Mouse (Mus musculus) forebrain, embryonic 11.5 days (tissue): ENCODE measurements around the gene Slc35b4. TPM values are rescaled to one million over a fixed set of nuclear protein-coding genes. Genes with fewer than 3 reads are reported as not detected.

ENCODE experiments used
- ATAC-seq: fragments of 200-750 bp; cut with Nextera tagmentation; replicated peaks from 2 replicates; pipeline ENCODE4 v1.8.0; 2017; ENCODE audit warnings: moderate TSS enrichment; ENCODE audit not compliant: low FRiP score
- DNase-seq: peaks from one replicate; pipeline ENCODE4 v3.0.0-alpha.2; 2017; ENCODE audit warnings: low spot score
- H3K27ac ChIP-seq: fragments of 300-500 bp; sonication (generic); 2 replicates; pipeline ENCODE4 v1.5.1; 2014; ENCODE audit warnings: low read depth, low read length
- H3K27me3 ChIP-seq: fragments of 300-500 bp; sonication (generic); 2 replicates; pipeline ENCODE4 v1.6.1; 2014; ENCODE audit warnings: mild to moderate bottlenecking, low read length, mixed read lengths; ENCODE audit not compliant: control insufficient read depth, insufficient read depth
- H3K36me3 ChIP-seq: fragments of 300-500 bp; sonication (generic); 2 replicates; pipeline ENCODE4 v1.6.1; 2014; ENCODE audit warnings: mild to moderate bottlenecking, low read length, moderate library complexity, mixed read lengths; ENCODE audit not compliant: control insufficient read depth, insufficient read depth
- H3K4me1 ChIP-seq: fragments of 300-500 bp; sonication (generic); replicated peaks from 2 replicates; pipeline ENCODE4 v1.6.1; 2014; ENCODE audit warnings: low read length, mixed read lengths; ENCODE audit not compliant: control insufficient read depth, insufficient read depth
- H3K4me2 ChIP-seq: fragments of 300-500 bp; sonication (generic); 2 replicates; pipeline ENCODE4 v1.6.1; 2014; ENCODE audit warnings: low read depth, mild to moderate bottlenecking, low read length, moderate library complexity, mixed read lengths; ENCODE audit not compliant: severe bottlenecking
- H3K4me3 ChIP-seq: fragments of 300-500 bp; sonication (generic); 2 replicates; pipeline ENCODE4 v1.5.1; 2014; ENCODE audit warnings: low read depth, low read length
- H3K9ac ChIP-seq: fragments of 300-500 bp; sonication (generic); 2 replicates; pipeline ENCODE4 v1.6.1; 2014; ENCODE audit warnings: low read length
- H3K9me3 ChIP-seq: fragments of 300-500 bp; sonication (generic); 2 replicates; pipeline ENCODE4 v1.6.1; 2016; ENCODE audit warnings: low read length, mixed read lengths; ENCODE audit not compliant: control insufficient read depth
- WGBS: fragments of 180-500 bp; shearing (Covaris S2); extraction: QIAGEN DNeasy Blood & Tissue Kit; methylation state at CpG from one replicate; pipeline ENCODE4 v1.1.7; 2014; 5-methylcytosine and 5-hydroxymethylcytosine counted together
- polyA plus RNA-seq: library from polyadenylated mRNA; unstranded; fragments of >200 nt; fragmentation: Nextera tagmentation; extraction: Ambion mirVana; gene quantifications from 2 replicates; pipeline ENCODE4 v1.2.1, GENCODE M21; 2014

The Slc35b4 gene
- polyA plus RNA-seq, 1 experiment from 2014 or later: 49.6 TPM

DNA sequence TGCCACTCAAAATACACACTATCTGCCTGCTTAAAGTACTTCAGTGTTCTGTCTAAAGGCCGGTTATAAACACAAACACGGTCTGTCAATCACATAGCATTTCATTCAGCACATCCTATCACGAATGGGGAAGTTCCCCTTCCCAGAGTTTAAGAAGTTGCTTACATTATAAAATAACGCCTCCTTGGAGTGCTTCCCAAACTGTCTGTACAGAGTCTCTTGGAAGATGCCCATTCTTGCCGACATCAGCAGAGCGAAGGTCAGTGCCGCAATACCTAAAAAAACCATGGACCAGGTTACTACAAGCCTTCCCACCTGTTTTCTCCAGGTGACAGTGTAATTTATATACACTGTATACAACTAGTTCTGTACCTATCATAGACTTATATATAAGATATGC, 15.4 kb downstream of the Slc35b4 start:
- Histone ChIP-seq H3K27me3 (no peaks in the 10 kb centered on the region), H3K4me2 (no peak overlapping the region), H3K27ac (no peak overlapping the region), H3K4me1 (no peaks in the 10 kb centered on the region), H3K9ac (no peak overlapping the region), H3K4me3 (no peak overlapping the region), H3K9me3 (no peaks in the 10 kb centered on the region), H3K36me3 (no peaks in the 10 kb centered on the region; the same call in none of the 2 replicates)
- DNase-seq (no peak), ATAC-seq (no peak)
- 94% methylated on average over 7 of the region's 7 CpGs for WGBS

- Histone ChIP-seq H3K4me2 (no peak overlapping the region), H3K27me3 (no peaks in the 10 kb centered on the region), H3K36me3 (no peaks in the 10 kb centered on the region; the same call in none of the 2 replicates), H3K27ac (no peak overlapping the region), H3K4me3 (no peak overlapping the region), H3K4me1 (no peaks in the 10 kb centered on the region), H3K9me3 (no peaks in the 10 kb centered on the region), H3K9ac (no peak overlapping the region)
- no peak for DNase-seq
- no peak for ATAC-seq
- 97% methylated on average over 7 of the region's 7 CpGs for WGBS
Observed at GRCm38 (mm10) chr6:34160816-34161310, 16.0 kb downstream of the Slc35b4 start.

DNA sequence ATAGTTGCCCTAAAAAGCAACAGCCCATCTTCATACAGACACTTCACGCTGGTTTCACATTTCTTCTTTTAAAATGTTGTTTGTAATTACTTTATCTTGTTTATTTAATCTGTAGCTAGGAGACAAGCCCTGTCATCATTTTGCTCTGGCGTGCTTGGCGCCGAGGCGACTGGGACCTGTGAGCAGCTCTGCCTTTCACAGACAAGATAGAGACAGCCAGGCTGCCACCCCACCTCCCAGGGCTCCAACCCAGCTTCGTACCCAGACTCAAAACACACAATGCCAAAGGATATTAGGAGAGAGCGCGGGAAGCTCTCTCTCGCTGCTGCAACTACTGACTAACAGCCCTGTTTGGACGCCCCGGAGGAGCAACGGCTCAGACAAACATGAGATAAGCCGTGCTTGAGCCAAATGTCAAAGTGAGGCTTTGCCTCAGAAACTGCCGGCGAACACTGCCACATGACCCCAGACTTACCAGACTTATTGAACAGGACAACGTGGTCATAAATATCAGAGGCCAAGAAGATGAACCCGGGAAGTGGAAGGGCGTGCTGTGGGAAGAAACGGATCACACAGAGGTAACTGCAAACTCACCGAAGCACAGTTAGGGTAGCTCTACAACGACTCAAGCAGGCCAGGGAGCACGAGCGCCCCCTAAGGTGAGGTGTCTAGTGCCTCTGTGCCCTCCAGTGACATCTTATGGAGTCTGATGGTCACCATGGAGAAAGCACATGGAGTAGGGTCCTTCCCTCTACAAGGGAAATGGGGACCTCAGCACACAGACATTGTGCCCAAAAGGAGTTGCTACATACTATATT, 16.7 kb downstream of the Slc35b4 start:
- no peak overlapping the region for H3K4me3 ChIP-seq
- no peaks in the 10 kb centered on the region; the same call in 1 of the 2 replicates for H3K36me3 ChIP-seq
- 93% methylated on average over 23 of the region's 23 CpGs for WGBS
- no peak for ATAC-seq
- no peak overlapping the region for H3K4me2 ChIP-seq
- no peak overlapping the region for H3K27ac ChIP-seq
- no peaks in the 10 kb centered on the region for H3K4me1 ChIP-seq
- no peaks in the 10 kb centered on the region for H3K9me3 ChIP-seq
- H3K9ac ChIP-seq: no peak overlapping the region
- DNase-seq: no peak
- H3K27me3 ChIP-seq: no peaks in the 10 kb centered on the region

DNA sequence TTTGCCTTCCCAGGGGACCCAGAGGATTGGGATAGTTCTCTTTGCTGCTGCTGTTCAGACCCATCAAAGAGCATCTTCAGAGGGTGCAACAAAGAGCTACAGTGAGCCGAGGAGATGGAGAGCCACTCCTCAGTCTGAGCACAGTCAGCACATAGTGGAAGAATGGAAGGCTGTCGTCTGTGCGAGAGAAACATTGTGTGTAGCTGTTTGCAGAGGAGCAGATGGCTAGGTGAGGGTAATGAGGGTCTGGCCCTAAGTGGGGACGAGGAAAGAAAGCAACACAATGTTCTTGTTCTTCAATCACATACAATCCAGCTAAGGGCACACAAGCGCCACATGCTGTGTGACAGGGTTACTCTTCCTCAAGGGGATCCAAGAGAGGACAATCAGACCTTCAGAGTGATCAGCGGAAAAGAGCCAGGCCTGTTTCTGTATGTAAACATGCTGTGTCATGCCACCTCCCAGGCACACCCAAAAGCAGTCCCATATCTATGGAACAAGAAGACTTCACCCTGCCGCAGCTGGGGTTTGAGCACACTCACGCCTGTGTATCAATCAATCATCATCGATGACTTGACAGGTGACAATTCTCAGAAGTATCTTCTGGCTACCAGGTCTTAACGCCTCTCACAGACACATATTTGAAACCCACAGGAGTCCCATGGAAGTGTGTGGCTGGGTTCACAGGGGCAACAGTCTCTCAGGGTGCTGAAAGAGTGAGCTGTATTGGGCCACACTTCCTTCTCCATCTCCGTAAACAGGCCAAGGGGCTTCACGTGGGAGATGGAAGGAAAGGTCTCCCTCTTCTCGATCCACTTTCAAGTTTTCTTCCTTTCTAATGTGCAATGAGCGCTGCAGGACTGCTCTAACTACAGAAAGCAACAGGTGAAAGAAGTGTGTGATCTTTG, 19.8 kb downstream of the Slc35b4 start:
- Histone ChIP-seq H3K27me3 (no peaks in the 10 kb centered on the region), H3K4me1 (peaks cover 2% of the 10 kb centered on the region; the same call in 1 of the 2 replicates), H3K9me3 (no peaks in the 10 kb centered on the region), H3K36me3 (no peaks in the 10 kb centered on the region; the same call in 1 of the 2 replicates), H3K4me2 (no peak overlapping the region), H3K9ac (no peak overlapping the region), H3K4me3 (no peak overlapping the region), H3K27ac (no peak overlapping the region)
- no peak for DNase-seq
- no peak for ATAC-seq
- 78% methylated on average over 14 of the region's 14 CpGs for WGBS

GRCm38 (mm10) chr6:34156057-34156456, 20.9 kb downstream of the Slc35b4 start:
- WGBS: 85% methylated on average over 5 of the region's 5 CpGs
- H3K27me3 ChIP-seq: no peaks in the 10 kb centered on the region
- ATAC-seq: no peak
- no peak overlapping the region for H3K4me3 ChIP-seq
- H3K9ac ChIP-seq: no peak overlapping the region
- H3K36me3 ChIP-seq: no peaks in the 10 kb centered on the region; the same call in 1 of the 2 replicates
- no peak overlapping the region for H3K27ac ChIP-seq
- peaks cover 2% of the 10 kb centered on the region; the same call in 1 of the 2 replicates for H3K4me1 ChIP-seq
- H3K9me3 ChIP-seq: no peaks in the 10 kb centered on the region
- H3K4me2 ChIP-seq: no peak overlapping the region
- no peak for DNase-seq

DNA sequence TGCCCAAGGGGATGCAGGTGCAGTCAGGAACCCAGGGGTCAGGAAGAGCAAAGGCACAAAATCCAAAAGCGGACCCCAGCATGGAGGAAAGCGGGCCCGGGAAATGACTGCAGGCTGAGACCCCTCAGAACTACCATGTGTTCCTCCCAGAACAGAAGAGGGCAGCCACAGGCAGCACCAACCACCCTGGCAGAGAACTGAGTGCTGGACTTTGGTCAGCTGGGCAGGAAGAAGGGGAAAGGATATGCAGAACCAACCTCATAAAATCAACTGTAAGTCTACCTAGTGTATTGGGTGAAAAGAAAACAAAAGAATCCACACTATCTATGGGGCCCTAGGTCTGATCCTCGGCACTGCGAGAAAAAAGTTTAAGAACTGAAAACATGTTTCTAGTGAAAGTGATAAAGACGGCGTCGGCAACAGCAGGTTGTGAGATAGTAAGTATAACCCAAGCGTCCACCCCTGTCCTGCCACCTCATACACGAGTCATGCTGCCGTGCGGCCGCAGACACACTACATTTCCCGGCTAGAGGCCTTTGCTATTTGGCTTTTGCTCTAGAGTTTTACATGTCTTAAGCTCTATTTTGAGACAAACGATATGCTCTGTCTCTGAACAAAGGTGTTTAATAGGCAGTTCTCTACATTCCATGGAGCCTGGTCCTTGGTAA, 21.6 kb downstream of the Slc35b4 start:
- Histone ChIP-seq H3K4me2 (no peak overlapping the region), H3K4me3 (no peak overlapping the region), H3K9me3 (no peaks in the 10 kb centered on the region), H3K27me3 (no peaks in the 10 kb centered on the region), H3K9ac (no peak overlapping the region), H3K4me1 (peaks cover 2% of the 10 kb centered on the region; the same call in 1 of the 2 replicates), H3K36me3 (no peaks in the 10 kb centered on the region; the same call in 1 of the 2 replicates), H3K27ac (no peak overlapping the region)
- 92% methylated on average over 15 of the region's 15 CpGs for WGBS
- ATAC-seq (no peak), DNase-seq (no peak)

DNA sequence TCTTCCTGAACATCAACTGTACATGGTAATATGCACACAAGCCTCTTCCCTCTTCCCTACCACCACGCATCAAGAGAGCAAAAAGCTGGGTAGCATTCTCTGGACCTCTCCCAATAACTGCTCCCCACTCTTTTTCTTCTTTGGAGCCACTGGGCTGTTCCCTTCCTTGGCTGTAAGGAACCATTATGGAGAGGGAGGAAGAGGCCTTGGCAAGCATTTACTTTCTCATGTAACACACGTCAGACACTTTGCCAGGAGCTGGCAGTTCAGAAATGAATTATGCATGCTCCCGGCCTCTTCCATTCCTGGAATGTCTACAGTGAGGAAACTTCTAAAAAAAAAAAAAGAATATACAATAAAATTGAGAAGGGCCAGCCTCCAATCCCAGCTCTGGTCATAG, 22.7 kb downstream of the Slc35b4 start:
- no peak overlapping the region for H3K27ac ChIP-seq
- no peak for ATAC-seq

More for the DNA sequence above, 22.7 kb downstream of the Slc35b4 start:
- H3K4me1 ChIP-seq: peaks cover 2% of the 10 kb centered on the region; the same call in 1 of the 2 replicates
- no peaks in the 10 kb centered on the region for H3K27me3 ChIP-seq
- H3K9ac ChIP-seq: no peak overlapping the region
- H3K36me3 ChIP-seq: no peaks in the 10 kb centered on the region
- H3K4me2 ChIP-seq: no peak overlapping the region
- 75% methylated on average over 3 of the region's 3 CpGs for WGBS
- no peaks in the 10 kb centered on the region for H3K9me3 ChIP-seq
- no peak overlapping the region for H3K4me3 ChIP-seq
- no peak for DNase-seq
